Mouse (Mus musculus) lung, postnatal 0 days (tissue): ENCODE measurements around the gene Knstrn.

Experiments
- CTCF ChIP-seq: IDR thresholded peaks from 2 replicates; pipeline ENCODE4 v1.5.1; 2016; ENCODE audit warnings: antibody characterized with exemption, mild to moderate bottlenecking
- EP300 ChIP-seq: IDR thresholded peaks from 2 replicates; pipeline ENCODE4 v1.6.1; 2016; ENCODE audit warnings: antibody characterized with exemption, mild to moderate bottlenecking, control low read depth

DNA sequence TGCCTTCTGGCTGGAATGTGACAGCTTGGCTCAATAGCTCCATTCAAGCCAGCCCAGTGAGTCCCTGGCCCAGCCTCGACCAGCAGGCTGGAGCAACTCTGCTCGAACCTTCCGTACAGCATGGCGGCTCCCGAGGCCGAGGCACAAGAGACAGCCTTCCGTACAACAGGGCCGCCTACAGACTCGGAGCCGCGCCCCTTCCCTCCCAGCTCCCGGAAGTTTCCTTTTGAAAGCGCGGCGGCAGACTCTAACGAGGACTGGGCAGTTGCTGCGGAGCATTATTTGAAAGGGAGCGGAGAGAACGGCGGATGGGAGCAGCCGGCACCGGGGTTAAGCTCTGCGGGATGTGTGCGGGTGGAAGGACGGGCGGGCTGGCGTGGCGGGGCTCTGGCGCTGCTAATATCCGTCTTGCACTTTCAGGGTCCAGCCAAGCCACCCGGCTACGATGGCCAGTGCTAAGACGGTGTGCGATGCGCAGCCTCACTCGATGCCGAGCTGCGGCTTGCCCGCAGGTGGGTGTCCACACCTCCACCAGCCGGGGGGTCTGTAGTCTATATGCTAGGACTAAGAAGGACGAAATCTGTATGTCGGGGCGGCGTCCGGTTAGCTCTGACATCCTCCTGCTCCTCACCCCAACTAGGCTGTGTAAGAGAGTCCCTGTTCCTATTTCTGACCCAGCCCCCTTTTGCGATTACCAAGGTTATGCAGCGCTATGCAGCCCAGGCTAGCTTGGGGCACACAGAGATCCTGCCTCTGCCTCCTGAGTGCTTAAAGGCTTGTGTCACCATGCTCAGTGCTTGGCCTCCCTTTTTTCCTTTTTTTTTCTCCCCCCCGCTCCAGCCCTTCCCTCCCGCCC is at the start of gene Knstrn:
- TF ChIP-seq CTCF = peak; percentile 18; the same call in 1 of the 2 replicates
- TF ChIP-seq EP300 = no peak
